Mouse (Mus musculus) megakaryocyte-erythroid progenitor cell, adult 5-6 weeks (primary cell): ENCODE results near the gene Iba57. TPM values are rescaled to one million over a fixed set of nuclear protein-coding genes. Genes with fewer than 3 reads are reported as not detected.
"Not testable (repeated sequence)": the region's sequence is repeated elsewhere in the genome, so short reads cannot be mapped to it uniquely, and the experiment has no call there.

ENCODE experiments used
- ATAC-seq: replicated peaks from 2 replicates; pipeline ENCODE4 v1.8.0; 2016; ENCODE audit warnings: mild to moderate bottlenecking, inconsistent platforms; ENCODE audit not compliant: severe bottlenecking, poor library complexity, low FRiP score, low TSS enrichment
- total RNA-seq, 2 experiments: library from RNA; stranded (forward) in 1 of 2; stranded (reverse) in 1 of 2; fragments of 200-1000, 215-1000 nt in 1 of 2; fragments of >200 nt in 1 of 2; fragmentation: Nextera tagmentation in 1 of 2; gene quantifications; 2 replicates each; pipeline ENCODE4 v1.2.3; 2014 to 2017

The Iba57 gene
- total RNA-seq (2014; fragmentation: Nextera tagmentation) (14.3 and 26.1 TPM in 2 replicates), total RNA-seq (2017) (11.2 and 11.9 TPM in 2 replicates)

DNA sequence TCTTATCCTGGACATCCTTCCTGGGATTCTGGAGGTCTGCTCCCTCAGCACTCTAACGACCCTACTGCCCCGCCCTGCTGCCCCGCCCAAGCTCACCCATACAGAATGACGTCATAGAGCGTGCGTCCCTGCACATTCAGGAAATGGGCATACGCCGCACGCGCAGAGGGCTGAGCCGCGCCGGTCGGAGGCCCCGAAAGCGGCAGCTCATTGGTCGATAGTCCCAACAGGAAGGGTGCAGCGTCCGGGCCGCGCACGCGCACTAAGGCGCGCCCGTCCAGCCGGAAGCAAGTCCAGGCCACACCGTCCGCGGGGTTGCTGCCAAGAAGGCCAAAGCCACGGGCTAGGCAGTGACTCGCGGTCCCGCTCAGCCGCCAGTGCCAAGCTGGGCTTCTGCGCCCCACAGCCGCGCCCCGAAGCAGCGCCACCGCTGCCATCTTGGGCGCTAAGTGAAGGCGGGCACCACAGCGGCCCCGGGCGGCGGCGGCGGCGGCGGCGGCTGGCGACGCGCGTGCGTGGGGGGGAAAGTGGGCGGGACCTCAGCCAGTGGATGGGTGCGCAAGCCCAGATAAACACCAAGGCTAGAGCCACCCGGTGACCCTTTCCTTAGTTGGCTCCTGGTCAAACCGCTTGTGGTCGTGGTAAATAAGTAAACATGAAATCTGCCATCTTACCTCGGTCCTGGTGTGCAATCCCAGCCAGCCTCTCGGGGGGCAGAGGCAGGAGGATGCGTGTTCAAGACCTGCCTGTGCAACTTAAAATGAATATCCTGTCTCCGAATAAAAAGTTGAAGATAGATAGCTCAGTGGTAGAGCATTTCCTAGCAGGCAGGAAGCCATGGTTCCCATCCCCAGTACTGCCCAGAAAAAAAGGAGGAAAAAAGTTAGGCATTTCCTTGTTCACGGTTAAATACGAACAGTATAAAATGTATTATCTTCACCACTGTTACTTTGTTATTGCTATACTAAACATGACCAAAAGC is at the start of gene Iba57:
Gene Iba57, minus strand, starts transcription at position 485 of the 982 bp plus-strand sequence.
- peak; percentile 82 for ATAC-seq

DNA sequence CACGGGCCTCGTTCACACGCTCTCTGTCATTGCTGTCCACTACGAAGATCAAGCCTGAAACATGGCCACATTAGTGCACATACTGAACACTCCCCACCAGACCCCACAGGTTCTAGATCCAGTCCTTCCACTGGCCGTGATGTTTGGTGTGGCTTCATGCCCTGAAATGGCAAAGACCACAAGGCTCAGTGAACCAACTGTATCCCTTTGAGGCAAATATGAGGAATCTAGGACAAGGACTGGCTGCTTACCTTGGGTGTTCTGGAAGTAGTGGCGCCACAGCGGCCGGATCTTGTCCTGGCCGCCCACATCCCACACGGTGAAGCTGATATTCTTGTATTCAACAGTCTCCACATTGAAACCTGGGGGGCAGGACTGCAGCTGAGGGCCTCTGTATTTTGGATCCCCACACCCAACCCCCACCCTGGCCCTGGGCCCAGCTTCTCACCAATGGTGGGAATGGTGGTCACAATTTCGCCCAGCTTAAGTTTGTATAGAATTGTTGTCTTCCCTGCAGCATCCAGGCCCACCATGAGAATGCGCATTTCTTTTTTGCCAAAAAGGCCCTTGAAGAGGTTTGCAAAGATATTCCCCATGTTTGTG is 49.5 kb upstream of the Iba57 start:
- ATAC-seq, result no peak

DNA sequence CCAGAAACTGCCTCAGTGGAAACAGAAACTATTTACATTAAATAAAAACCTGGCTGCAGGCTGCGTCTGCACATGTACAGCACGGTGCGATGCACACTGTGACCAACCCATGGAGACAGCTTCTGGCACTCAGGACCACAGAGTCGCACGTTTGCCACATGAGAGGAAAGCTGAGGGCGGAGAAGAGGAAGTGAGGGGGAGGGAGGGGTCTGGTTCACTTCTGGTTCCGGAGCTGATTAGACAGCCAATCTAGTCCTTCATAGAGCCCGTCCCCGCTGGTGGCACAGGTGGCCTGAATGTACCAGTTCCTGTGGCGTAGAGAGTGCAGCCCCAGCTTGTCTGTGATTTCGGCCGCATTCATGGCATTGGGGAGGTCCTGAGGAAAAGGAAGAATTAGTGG is 48.8 kb upstream of the Iba57 start:
- not testable (repeated sequence) for ATAC-seq

DNA sequence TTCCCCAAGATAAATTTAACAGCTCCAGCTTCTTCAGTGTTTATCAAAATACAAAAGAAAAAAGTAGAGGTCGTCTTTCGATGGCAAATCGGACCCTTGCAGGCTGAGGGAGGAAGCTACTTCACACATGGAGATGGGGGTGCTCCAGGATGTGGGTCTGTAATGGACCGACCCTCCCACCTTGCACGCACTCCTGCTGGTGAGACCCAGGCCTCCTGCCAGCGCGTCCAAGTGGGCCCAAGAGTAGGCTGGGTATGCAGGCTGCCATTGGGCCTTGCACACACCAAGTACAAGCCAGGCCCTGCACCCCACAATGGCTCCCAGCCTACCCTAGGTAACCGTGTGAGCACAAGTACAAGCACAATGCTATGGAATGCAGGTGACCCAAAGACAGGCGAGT is 48.0 kb upstream of the Iba57 start:
- not testable (repeated sequence) for ATAC-seq

DNA sequence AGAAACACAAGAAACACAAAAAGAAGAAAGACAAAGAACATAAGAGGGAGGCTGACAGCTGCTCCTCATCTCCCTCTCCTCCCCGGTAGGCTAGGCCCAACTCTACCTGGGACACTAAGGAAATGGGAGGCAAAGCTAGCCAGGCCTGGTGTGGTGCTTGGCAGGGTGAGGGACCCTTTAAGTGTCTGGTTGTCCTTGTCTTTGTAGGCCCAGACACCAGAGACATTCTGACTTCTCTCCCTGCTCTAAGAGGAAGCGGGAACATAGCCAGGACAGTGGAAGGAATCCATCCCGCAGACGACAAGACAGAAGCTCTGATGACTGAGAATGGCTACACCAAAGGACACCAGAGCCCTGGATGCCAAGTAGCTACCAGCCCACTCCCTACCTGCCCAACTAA is 46.5 kb upstream of the Iba57 start:
- ATAC-seq, result no peak

DNA sequence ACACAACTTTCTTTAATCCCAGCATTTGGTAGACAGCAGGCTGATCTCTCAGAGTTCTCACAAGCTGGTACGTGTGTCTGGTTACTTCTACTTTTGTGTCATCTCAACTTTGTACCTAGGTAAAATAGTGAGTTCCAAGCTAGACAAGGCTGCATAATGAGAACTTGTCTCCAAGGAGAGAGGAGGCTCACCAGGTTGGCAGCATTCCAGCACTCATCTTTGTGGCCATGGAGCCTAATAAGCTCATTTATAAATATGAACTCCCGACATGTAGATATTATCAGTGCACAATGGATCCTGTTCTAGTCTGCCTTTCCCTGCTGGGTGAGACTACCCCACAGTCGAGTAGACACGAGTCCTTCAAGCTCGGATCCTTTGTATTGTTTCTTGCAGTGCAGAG is 46.0 kb upstream of the Iba57 start:
- ATAC-seq, result no peak

DNA sequence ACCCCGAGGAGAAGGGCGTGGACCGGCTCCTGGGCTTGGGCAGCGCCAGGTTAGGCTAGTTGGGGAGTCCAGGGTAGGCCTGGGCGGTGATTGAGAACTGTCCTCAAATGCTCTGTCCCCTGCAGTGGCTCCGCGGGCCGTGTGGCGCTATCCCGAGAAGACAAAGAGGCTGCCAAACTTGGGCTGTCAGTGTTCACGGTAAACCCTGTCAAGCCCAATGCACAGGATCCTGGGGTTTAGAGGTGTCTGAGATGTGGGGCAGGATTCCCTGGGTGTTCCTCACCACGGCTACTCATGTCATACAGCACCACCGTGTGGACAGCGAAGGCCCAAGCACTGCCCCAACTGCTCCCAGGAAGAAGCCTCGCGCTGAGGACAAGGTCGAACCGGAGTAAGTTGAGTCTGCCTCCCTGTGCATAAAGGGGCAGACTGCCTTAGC is 45.5 kb upstream of the Iba57 start:
- peak; percentile 78 for ATAC-seq

DNA sequence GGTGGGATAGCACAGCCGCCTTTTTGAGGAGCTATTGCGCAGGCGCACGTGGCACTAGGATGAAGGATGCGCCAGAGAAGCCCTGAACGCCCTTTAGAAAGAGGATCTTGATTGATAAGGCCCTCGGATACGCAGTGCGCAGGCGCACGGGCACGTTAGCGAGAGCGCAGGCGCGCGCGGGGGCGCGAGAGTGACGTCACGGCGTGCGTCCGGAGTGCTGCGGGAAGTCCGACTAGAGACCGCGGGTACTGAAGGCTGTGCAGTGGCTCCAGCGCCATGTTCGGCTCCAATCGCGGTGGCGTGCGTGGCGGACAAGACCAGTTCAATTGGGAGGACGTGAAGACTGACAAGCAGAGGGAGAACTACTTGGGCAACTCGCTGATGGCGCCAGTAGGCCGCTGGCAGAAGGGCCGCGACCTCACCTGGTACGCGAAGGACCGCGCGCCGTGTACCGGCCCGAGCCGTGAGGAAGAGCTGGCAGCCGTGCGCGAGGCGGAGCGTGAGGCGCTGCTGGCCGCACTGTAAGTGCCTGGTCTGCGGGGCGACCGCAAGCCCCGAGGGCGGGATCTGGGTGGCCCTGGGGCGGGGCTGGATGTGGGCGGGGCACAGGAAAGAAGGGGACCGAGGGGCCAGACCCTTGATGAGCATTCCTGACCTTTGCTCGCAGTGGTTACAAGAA is 44.8 kb upstream of the Iba57 start, which contains the start of gene 2310033P09Rik:
Gene 2310033P09Rik, plus strand, starts transcription at position 169 of the 679 bp plus-strand sequence.
- peak; percentile 74 for ATAC-seq

DNA sequence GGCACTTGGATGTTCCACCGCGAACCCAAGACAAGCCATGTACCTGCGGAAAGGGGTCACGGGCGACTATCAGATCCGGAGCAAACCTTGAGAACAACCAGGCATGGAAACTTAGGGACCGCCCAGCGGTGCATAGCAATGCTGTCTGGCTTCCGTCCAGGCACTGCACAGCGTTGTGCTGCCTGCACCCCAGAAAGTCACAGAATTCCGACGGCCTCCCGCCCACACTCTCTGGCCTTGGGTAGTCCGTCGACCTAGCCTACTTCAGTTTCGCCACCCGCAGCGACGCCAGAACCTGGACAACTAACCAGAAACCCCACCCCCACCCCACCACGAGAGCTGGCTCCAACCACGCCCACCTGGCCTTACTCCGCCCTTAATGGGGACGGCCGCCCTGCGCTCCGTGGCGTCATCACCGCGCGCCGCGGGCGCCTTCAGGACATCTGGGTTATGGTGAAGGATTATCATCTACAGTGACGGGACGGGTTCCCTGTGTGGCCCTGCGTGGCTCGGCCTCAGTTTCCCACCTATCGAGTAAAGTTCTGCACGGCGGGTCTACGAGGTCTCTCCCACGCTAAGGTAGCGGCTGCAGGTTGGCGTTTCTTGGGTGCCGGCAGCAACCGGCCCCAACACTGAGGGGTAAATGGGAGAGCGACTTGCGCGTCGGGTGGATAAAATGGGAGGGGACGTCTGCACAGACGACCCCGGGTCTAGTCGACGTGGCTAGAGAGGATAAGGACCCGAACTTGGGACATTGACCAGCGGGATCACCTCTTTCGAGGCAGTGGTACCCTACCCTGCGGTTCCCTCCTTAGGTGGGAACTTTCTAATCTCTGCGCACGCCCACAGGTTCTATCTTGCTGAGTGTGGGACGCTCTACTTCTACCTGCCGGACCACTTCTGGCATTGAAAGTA is 38.8 kb upstream of the Iba57 start, which contains the start of gene Mrpl55:
Gene Mrpl55, plus strand, starts transcription at position 406 of the 915 bp plus-strand sequence.
- ATAC-seq, result peak; percentile 94

DNA sequence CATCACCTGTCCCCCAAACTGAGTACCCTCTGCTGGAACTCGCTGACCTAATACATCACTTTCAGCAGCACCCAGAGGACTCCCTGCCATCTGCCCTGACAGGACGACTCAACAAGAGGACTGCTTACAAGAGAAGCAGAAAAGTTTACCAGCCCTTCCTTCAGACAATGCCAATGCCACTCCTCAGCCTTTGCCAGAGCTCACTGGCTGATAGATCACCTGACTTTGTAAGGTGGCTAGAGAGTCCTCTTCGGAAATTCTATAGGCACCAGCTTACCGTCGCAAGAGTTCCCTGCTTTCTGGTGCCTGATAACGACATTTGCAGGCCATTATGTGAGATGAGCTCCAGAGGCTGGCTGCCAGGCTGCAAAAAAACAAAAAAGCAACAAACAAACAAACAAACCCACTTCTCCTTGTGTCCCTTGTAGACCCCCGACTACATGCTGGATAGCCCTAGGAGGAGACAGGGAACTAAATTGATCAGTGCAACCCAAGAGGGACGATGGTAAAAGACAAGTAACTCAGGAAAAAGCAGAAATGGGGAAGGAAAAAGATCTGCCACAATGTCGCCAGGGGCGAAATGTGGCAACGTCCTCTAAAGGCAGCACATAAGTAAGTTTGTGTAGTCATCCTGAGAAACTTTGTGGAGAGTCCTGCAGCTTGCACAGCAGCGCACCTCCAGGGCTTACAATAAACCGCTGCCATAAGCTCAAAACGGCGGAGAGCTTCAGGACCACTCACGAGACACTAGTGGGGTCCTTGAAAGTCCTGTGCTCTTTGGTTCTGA is 37.9 kb upstream of the Iba57 start:
- ATAC-seq, result peak; percentile 25

DNA sequence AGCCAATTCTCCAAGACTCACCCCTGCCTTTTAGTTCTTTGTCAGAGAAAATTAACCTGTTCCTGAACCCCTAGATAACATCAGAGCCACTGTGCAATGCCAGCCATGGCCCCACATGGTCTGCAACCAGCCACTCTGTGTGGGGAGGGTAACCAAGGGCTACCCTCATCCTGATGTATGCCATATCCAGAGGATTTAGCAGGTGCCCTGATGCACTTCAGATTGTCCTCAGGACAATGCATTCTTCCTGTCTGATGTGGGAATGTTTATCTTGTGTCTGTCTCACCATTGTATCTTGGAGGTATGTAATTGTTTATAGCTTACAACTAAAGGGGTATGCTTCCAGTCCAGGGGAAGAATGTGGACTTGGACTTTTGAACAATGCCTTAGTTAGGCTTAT is 32.7 kb upstream of the Iba57 start:
- no peak for ATAC-seq

DNA sequence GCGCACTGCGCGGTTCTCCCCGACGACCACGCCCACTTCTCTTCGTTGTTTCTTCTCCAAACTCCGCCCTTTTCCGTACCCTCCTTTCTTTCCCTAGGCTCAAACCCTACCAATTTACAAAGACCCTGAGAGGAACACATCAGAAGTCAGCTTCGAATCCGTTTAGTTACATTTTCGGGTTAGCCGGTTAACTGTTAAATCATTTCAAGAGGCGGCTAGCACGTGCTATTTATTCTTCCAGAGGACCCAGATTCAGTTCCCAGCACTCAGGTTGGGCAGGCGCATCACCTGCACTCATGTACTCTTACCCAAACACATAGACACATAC is 28.5 kb upstream of the Iba57 start, which contains the start of gene Guk1:
Gene Guk1, minus strand, starts transcription at position 154 of the 328 bp plus-strand sequence.
- ATAC-seq, result no peak

DNA sequence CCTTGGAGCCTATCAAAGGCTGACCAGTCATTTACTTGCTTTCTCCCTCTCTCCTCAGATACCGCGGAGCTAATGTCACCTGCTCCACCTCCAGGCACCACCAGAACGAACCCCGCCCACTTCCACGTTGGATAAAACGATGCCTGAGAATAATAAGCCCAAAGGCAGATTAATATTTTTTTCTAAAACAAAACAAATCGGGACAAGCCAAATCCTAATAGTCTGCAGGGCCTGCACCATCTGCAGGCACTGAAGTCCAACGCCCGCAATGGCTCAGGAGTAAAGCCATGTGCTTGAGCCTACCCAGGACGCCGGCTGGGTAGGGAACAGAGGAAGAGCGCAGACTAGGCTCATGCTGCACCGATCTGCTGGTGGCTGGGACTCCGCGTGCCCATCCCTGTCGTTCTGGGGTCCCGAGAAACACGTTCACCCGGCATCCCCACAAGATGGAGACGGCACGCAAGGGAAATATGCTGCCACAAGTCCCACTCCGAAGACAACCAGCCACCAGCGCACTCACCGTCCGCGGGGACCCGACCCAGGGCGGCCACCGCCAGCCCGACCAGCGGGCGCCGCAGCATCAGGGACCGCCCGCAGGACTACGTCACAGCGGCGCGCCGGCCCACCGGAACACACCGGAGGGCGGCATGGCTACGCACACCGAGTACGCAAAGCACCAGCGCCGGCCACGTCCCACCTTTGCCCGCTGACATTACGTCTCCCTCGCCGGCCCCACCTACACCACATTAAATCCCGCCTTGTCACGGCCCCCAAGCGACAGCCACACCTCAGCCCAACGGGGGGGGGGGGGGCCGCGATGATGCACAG is 27.9 kb upstream of the Iba57 start:
- ATAC-seq, result peak; percentile 97

DNA sequence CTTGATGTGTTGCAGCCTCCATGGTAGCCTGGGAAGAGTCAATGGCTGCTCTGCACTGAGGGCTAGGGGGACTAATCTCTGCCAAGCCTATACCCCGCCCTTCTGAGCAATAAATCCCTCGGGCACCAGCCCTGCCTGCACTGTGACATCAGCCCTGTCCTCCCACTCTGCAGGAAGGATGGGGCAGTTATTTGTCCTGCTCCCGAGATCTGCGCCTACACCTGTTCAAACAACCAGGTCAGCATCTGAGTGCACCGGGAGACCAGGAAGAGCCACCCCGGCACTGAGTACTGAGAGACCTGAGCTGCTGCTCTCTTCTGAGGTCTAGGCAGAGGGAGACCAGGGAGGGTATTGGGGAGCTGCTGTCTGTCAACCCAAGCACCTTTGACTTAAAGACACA is 24.2 kb upstream of the Iba57 start:
- ATAC-seq, result no peak

DNA sequence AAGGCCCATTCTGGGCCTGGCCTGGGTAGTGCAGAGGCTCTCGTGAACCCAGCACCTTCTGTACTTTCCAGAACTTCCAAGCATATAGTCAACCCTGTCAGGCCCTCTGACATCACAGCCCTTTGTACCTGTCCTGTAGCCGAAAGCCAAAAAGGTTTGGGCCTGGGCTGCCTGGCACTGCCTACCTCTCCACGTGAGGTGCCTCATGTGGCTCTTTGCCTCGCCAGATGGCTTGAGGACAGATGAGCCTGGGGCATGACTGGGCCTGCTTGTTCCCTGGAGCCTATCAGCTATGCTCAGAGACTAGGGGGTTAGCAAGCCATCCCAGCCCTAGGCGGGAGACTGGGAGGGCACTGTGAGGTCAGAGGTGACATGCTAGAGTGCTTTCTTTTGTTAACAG is 22.0 kb upstream of the Iba57 start:
- no peak for ATAC-seq

DNA sequence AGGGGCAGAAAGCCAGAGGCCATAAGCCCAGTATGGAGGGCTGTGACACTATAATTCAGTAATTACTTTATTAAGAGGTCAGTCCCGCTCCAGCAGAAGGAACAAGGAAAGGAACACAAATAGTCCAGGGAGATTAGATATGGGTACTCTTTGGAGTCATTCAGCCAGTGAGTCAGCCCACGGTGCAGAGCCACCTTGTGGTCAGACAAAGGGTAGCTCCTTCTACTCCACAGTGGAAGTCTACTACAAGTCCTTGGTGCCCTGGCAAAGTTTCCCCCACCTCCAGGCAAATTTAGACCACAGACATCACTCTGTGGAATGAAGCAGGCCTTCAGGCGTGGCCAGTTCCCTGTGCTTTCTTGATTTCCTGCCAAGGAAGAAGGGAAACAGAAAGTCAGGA is 20.3 kb upstream of the Iba57 start:
- peak; percentile 87 for ATAC-seq

DNA sequence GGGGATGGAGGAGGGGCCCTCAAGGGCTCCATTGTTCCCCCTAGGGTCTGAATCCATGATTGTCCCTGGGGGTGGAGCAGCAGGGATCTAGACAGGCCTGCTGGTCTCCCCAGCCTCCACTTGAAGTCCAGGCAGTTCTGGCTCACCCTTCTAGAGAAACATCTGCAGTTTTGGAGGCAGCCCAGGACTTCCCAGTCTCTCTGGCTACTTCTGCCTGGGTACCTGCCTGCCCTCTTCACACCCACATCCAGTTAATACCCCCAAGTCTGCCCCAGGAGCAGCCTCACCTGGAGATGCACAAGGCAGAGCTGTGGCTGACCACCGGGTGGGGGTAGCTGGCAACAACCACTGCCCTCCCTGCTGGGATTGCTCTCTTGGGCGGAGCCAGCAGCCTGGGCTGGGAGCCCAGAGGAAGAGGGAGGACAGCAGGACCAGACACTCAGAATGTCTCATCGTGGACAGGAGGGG is 19.4 kb upstream of the Iba57 start, which contains the start of gene Gjc2:
Gene Gjc2, minus strand, starts transcription at position 350 of the 468 bp plus-strand sequence.
- ATAC-seq, result no peak
